Mouse (Mus musculus) lung, adult 18-20 months (tissue): ENCODE results near the gene Gpd1.
"Not testable (repeated sequence)": the region's sequence is repeated elsewhere in the genome, so short reads cannot be mapped to it uniquely, and the experiment has no call there.

Experiments
- DNase-seq, 2 experiments: peaks; one replicate each; pipeline ENCODE4 v3.0.0; 2022; ENCODE audit warnings: mixed read lengths in 2 of 2

Gpd1 gene

GRCm38 (mm10) chr15:99723120-99723514, 5.8 kb downstream of the Gpd1 start:
- DNase-seq, result no peak

GRCm38 (mm10) chr15:99723515-99724291, 6.4 kb downstream of the Gpd1 start:
- DNase-seq, result peak; percentile 85 to 89

- peak; percentile 72 to 80 for DNase-seq
Measured at GRCm38 (mm10) chr15:99724292-99725021, 7.1 kb downstream of the Gpd1 start.

GRCm38 (mm10) chr15:99725341-99726155, 8.2 kb downstream of the Gpd1 start, which contains the start of gene Cox14:
Gene Cox14 (plus strand): TSS chr15:99725618.
- peak; percentile 95 to 98 for DNase-seq

- no peak for DNase-seq
Measured at GRCm38 (mm10) chr15:99726549-99726948, 9.2 kb downstream of the Gpd1 start.

GRCm38 (mm10) chr15:99727039-99727438, 9.7 kb downstream of the Gpd1 start:
- DNase-seq, result not testable (repeated sequence)

- DNase-seq, result no peak
Measured at GRCm38 (mm10) chr15:99727525-99727924, 10.2 kb downstream of the Gpd1 start.

GRCm38 (mm10) chr15:99728211-99728610, 10.9 kb downstream of the Gpd1 start:
- no peak for DNase-seq

- DNase-seq, result no peak
Measured at GRCm38 (mm10) chr15:99729056-99729783, 11.9 kb downstream of the Gpd1 start.

- DNase-seq, result no peak
Measured at GRCm38 (mm10) chr15:99731167-99731566, 13.9 kb downstream of the Gpd1 start.

- DNase-seq, result no peak
Measured at GRCm38 (mm10) chr15:99731678-99732077, 14.4 kb downstream of the Gpd1 start.

GRCm38 (mm10) chr15:99733186-99733585, 15.9 kb downstream of the Gpd1 start:
- DNase-seq, result no peak

- peak; percentile 98 to 100 for DNase-seq
Measured at GRCm38 (mm10) chr15:99735631-99736030, 18.3 kb downstream of the Gpd1 start.

GRCm38 (mm10) chr15:99736675-99737074, 19.4 kb downstream of the Gpd1 start:
- no peak for DNase-seq

GRCm38 (mm10) chr15:99740229-99740628, 22.9 kb downstream of the Gpd1 start:
- DNase-seq, result no peak

- no peak for DNase-seq
Measured at GRCm38 (mm10) chr15:99754204-99754603, 36.9 kb downstream of the Gpd1 start.

GRCm38 (mm10) chr15:99767467-99767866, 50.2 kb downstream of the Gpd1 start:
- no peak for DNase-seq

- DNase-seq, result no peak
Measured at GRCm38 (mm10) chr15:99768761-99769160, 51.4 kb downstream of the Gpd1 start.

- DNase-seq, result no peak
Measured at GRCm38 (mm10) chr15:99771004-99771500, 53.7 kb downstream of the Gpd1 start.

- DNase-seq, result peak in 1 of 2 experiments; percentile 33
Measured at GRCm38 (mm10) chr15:99771601-99772276, 54.4 kb downstream of the Gpd1 start.

- DNase-seq, result peak; percentile 94 to 96
Measured at GRCm38 (mm10) chr15:99772277-99772880, 55.1 kb downstream of the Gpd1 start.

- not testable (repeated sequence) for DNase-seq
Measured at GRCm38 (mm10) chr15:99772881-99772924, 55.4 kb downstream of the Gpd1 start, which contains the start of gene Cers5. Gene Cers5 (minus strand): TSS chr15:99772885.
